Mouse (Mus musculus) frontal cortex, postnatal 25 days (tissue): Measurements from ENCODE around the gene Pop7.

Experiments
- DNase-seq, 2 experiments: peaks; one replicate each; pipeline ENCODE4 v3.0.0; 2022; ENCODE audit warnings: low spot score in 2 of 2

Pop7 gene

GRCm38 (mm10) chr5:137528247-137528968, 26.1 kb upstream of the Pop7 start:
- no peak for DNase-seq

- no peak for DNase-seq
These were observed 25.1 kb upstream of the Pop7 start for GRCm38 (mm10) chr5:137527413-137527812.

GRCm38 (mm10) chr5:137526192-137526936, 24.0 kb upstream of the Pop7 start:
- DNase-seq = no peak

GRCm38 (mm10) chr5:137525511-137525910, 23.2 kb upstream of the Pop7 start:
- no peak for DNase-seq

- no peak for DNase-seq
These were observed 22.4 kb upstream of the Pop7 start for GRCm38 (mm10) chr5:137524671-137525070.

- DNase-seq = no peak
These were observed 21.9 kb upstream of the Pop7 start for GRCm38 (mm10) chr5:137524251-137524515.

GRCm38 (mm10) chr5:137523396-137524250, 21.3 kb upstream of the Pop7 start:
- DNase-seq = no peak

- DNase-seq = no peak
These were observed 20.4 kb upstream of the Pop7 start for GRCm38 (mm10) chr5:137522711-137523110.

GRCm38 (mm10) chr5:137521861-137522260, 19.5 kb upstream of the Pop7 start:
- no peak for DNase-seq

- no peak for DNase-seq
These were observed 17.6 kb upstream of the Pop7 start for GRCm38 (mm10) chr5:137519691-137520550.

- DNase-seq = no peak
These were observed 16.1 kb upstream of the Pop7 start, which contains the start of gene Gigyf1 for GRCm38 (mm10) chr5:137518436-137518835. Gene Gigyf1 (plus strand): TSS chr5:137518548.

GRCm38 (mm10) chr5:137514811-137515210, 12.5 kb upstream of the Pop7 start:
- no peak for DNase-seq

GRCm38 (mm10) chr5:137513951-137514721, 11.8 kb upstream of the Pop7 start:
- no peak for DNase-seq

- DNase-seq = no peak
These were observed 10.8 kb upstream of the Pop7 start for GRCm38 (mm10) chr5:137512847-137513794.

- no peak for DNase-seq
These were observed 9.4 kb upstream of the Pop7 start for GRCm38 (mm10) chr5:137511706-137512105.

- no peak for DNase-seq
These were observed 8.5 kb upstream of the Pop7 start for GRCm38 (mm10) chr5:137510573-137511390.

GRCm38 (mm10) chr5:137510014-137510501, 7.7 kb upstream of the Pop7 start:
- peak; percentile 56 to 65 for DNase-seq

- DNase-seq = no peak
These were observed 1.7 kb upstream of the Pop7 start for GRCm38 (mm10) chr5:137504041-137504440.
